Mouse (Mus musculus) CH12.LX (cell line): ENCODE results near the gene 5730596B20Rik. TPM values are rescaled to one million over a fixed set of nuclear protein-coding genes. Genes with fewer than 3 reads are reported as not detected.

Experiments used
- DNase-seq: peaks from one replicate; pipeline ENCODE4 v3.0.0-alpha.2; 2013; ENCODE audit errors: extremely low read depth
- H3K27ac ChIP-seq: 2 replicates; pipeline ENCODE4 v1.5.1; 2012; ENCODE audit warnings: low read depth, mild to moderate bottlenecking, control low read depth, moderate library complexity; ENCODE audit not compliant: insufficient read depth
- H3K27me3 ChIP-seq: replicated peaks from 2 replicates; pipeline ENCODE3; 2012; ENCODE audit warnings: inconsistent platforms
- H3K36me3 ChIP-seq, 2 experiments: replicated peaks in 1 of 2; 2 replicates each; pipeline versions ENCODE3 to v1.6.1; 2012; ENCODE audit warnings: inconsistent platforms in 1 of 2, low read length in 1 of 2, mild to moderate bottlenecking in 1 of 2, mixed read lengths in 1 of 2, moderate library complexity in 1 of 2; ENCODE audit not compliant: control insufficient read depth in 1 of 2, insufficient read depth in 1 of 2
- H3K4me1 ChIP-seq, 2 experiments: 2 replicates each; pipeline ENCODE4 v1.6.1; 2012; ENCODE audit warnings: inconsistent platforms in 1 of 2, moderate library complexity in 1 of 2; ENCODE audit not compliant: insufficient read depth in 2 of 2, control insufficient read depth in 1 of 2
- H3K4me2 ChIP-seq: 2 replicates; pipeline ENCODE4 v1.6.1; 2012; ENCODE audit warnings: low read depth, mild to moderate bottlenecking, control low read depth; ENCODE audit not compliant: poor library complexity, insufficient read depth, severe bottlenecking
- H3K4me3 ChIP-seq, 3 experiments: fragments of 150-350 bp in 1 of 3; sonication (generic) in 1 of 3; replicated peaks in 1 of 3; 2 replicates each; pipeline versions ENCODE3 to v1.5.1; 2011 to 2012; ENCODE audit warnings: low read depth in 2 of 3, low read length in 2 of 3, mild to moderate bottlenecking in 2 of 3, moderate library complexity in 2 of 3, control low read depth in 1 of 3, improper control_type of control experiment in 1 of 3, inconsistent platforms in 1 of 3, mixed read lengths in 1 of 3; ENCODE audit not compliant: poor library complexity in 1 of 3
- H3K79me2 ChIP-seq: replicated peaks from 2 replicates; pipeline ENCODE4 v1.6.1; 2012; ENCODE audit warnings: mild to moderate bottlenecking, moderate library complexity; ENCODE audit not compliant: control insufficient read depth, poor library complexity, insufficient read depth, severe bottlenecking; ENCODE audit errors: extremely low read depth
- H3K9ac ChIP-seq: 2 replicates; pipeline ENCODE4 v1.6.1; 2012; ENCODE audit warnings: low read depth, mild to moderate bottlenecking, control low read depth, moderate library complexity; ENCODE audit not compliant: insufficient read depth
- H3K9me3 ChIP-seq: replicated peaks from 2 replicates; pipeline ENCODE3; 2012; ENCODE audit warnings: low read length, inconsistent platforms, mixed read lengths
- BHLHE40 ChIP-seq: IDR thresholded peaks from 2 replicates; pipeline ENCODE4 v1.6.1; 2011; ENCODE audit warnings: mild to moderate bottlenecking, low read depth, low read length, improper control_type of control experiment
- EP300 ChIP-seq: IDR thresholded peaks from 2 replicates; pipeline ENCODE4 v1.6.1; 2011; ENCODE audit warnings: low read length, improper control_type of control experiment
- ETS1 ChIP-seq: conservative IDR thresholded peaks from 2 replicates; pipeline ENCODE4 v1.6.1; 2012; ENCODE audit warnings: low read depth, mild to moderate bottlenecking, inconsistent platforms, low read length, improper control_type of control experiment, moderate library complexity
- GABPA ChIP-seq: IDR thresholded peaks from 2 replicates; pipeline ENCODE4 v1.6.1; 2012; ENCODE audit warnings: low read depth, low read length, improper control_type of control experiment, inconsistent platforms; ENCODE audit not compliant: insufficient replicate concordance
- MEF2A ChIP-seq: IDR thresholded peaks from 2 replicates; pipeline ENCODE4 v1.6.1; 2014; ENCODE audit warnings: low read depth, mild to moderate bottlenecking, inconsistent platforms, low read length, improper control_type of control experiment, borderline replicate concordance
- MXI1 ChIP-seq: IDR thresholded peaks from 2 replicates; pipeline ENCODE4 v1.6.1; 2011; ENCODE audit warnings: mild to moderate bottlenecking, low read depth, low read length, improper control_type of control experiment
- MYC ChIP-seq: IDR thresholded peaks from 2 replicates; pipeline ENCODE4 v1.6.1; 2011; ENCODE audit warnings: low read depth, mild to moderate bottlenecking, improper control_type of control experiment, low read length
- NRF1 ChIP-seq: IDR thresholded peaks from 2 replicates; pipeline ENCODE4 v1.6.1; 2014; ENCODE audit warnings: low read depth, mild to moderate bottlenecking, inconsistent platforms, low read length, improper control_type of control experiment, moderate library complexity
- RAD21 ChIP-seq: IDR thresholded peaks from 2 replicates; pipeline ENCODE4 v1.6.1; 2011; ENCODE audit warnings: low read depth, mild to moderate bottlenecking, low read length, improper control_type of control experiment, moderate library complexity
- SIN3A ChIP-seq: IDR thresholded peaks from 2 replicates; pipeline ENCODE4 v1.6.1; 2012; ENCODE audit warnings: low read length, improper control_type of control experiment, inconsistent platforms
- UBTF ChIP-seq: IDR thresholded peaks from 2 replicates; pipeline ENCODE4 v1.6.1; 2012; ENCODE audit warnings: low read depth, mild to moderate bottlenecking, inconsistent platforms, low read length, improper control_type of control experiment, moderate library complexity
- ZC3H11A ChIP-seq: IDR thresholded peaks from 2 replicates; pipeline ENCODE4 v1.6.1; 2012; ENCODE audit warnings: low read depth, mild to moderate bottlenecking, inconsistent platforms, low read length, improper control_type of control experiment
- dilution Hi-C: fragments of 300-500 bp; cut with MboI; formaldehyde crosslinking; loops from 2 replicates; pipeline ENCODE4 v1.14.3; 2020; ENCODE audit warnings: low sequenced_read_pairs; ENCODE audit not compliant: extremely low pct_unique_long_range_greater_than_20kb, extremely low pct_ligation_motif_present
- in situ Hi-C: fragments of 300-500 bp; cut with MboI; formaldehyde crosslinking; loops from 3 replicates; pipeline ENCODE4 v1.14.3; 2019; ENCODE audit warnings: low sequenced_read_pairs, low pct_ligation_motif_present, low pct_unique_long_range_greater_than_20kb, mixed read lengths
- polyA plus RNA-seq: library from polyadenylated mRNA; unstranded; fragments of >175 nt; gene quantifications from 2 replicates; pipeline ENCODE4 v1.2.1, GENCODE M21; 2012; ENCODE audit warnings: low read depth; ENCODE audit not compliant: insufficient read length
- total RNA-seq, 2 experiments: library from RNA; depleted of rRNA; stranded (reverse); fragments of 300-350 nt in 1 of 2; fragments of >200 nt in 1 of 2; gene quantifications; 2 replicates each; pipeline ENCODE4 v1.2.3; 2012 to 2014

5730596B20Rik gene
- total and polyA plus RNA-seq, 3 experiments, result 0.07 TPM; not detected in 2

GRCm38 (mm10) chr6:52215070-52215469 is 37.8 kb downstream of the 5730596B20Rik start:
- Histone ChIP-seq H3K36me3 (no peaks in the 10 kb centered on the region), H3K27me3 (peaks cover 2% of the 10 kb centered on the region), H3K9me3 (peaks cover 22% of the 10 kb centered on the region), H3K79me2 (no peaks in the 10 kb centered on the region), H3K9ac (no peak overlapping the region), H3K4me2 (no peak overlapping the region)
- dilution Hi-C loops, result no loop called here
- no peak for DNase-seq
- in situ Hi-C loops, result loop anchor here (10.0 to 25.0 kb wide), 2 partner anchors 203 to 350 kb away; partner anchors contain the start of gene Skap2
- TF ChIP-seq MYC, result no peak
- TF ChIP-seq, all 38 proteins: peak for 0
- Histone ChIP-seq H3K4me1 (peaks cover 4 to 16% of the 10 kb centered on the region in 2 experiments; a peak in 2 of 4 replicates), H3K4me3 (no peak overlapping the region), H3K27ac (no peak overlapping the region)

GRCm38 (mm10) chr6:52215771-52216535 is 38.7 kb downstream of the 5730596B20Rik start:
- Histone ChIP-seq H3K4me2 (no peak overlapping the region), H3K4me3 (no peak overlapping the region), H3K27ac (no peak overlapping the region), H3K79me2 (no peaks in the 10 kb centered on the region), H3K4me1 (peaks cover 4 to 16% of the 10 kb centered on the region in 2 experiments; a peak in 2 of 4 replicates), H3K27me3 (peaks cover 2% of the 10 kb centered on the region), H3K9me3 (peaks cover 22% of the 10 kb centered on the region), H3K36me3 (no peaks in the 10 kb centered on the region), H3K9ac (no peak overlapping the region)
- no peak for DNase-seq
- dilution Hi-C loops (no loop called here), in situ Hi-C loops (loop anchor here (10.0 to 25.0 kb wide), 2 partner anchors 204 to 351 kb away; partner anchors contain the start of gene Skap2)
- TF ChIP-seq RAD21 (no peak), EP300 (no peak), MXI1 (no peak), BHLHE40 (no peak), MEF2A (no peak), GABPA (no peak), SIN3A (no peak), NRF1 (no peak), ZC3H11A (no peak), ETS1 (no peak), UBTF (no peak)
